Mouse (Mus musculus): ENCODE measurements around the gene Cd44. TPM values are rescaled to one million over a fixed set of nuclear protein-coding genes. Genes with fewer than 3 reads are reported as not detected.

Cd44 gene
- polyA plus RNA-seq, 1 experiment = 77.1 TPM

- Histone ChIP-seq H3K4me2 (ENCODE audit: low read depth) (no peak overlapping the region), H3K4me3 (no peak overlapping the region), H3ac (ENCODE audit: control insufficient read depth, insufficient read length) (no peak overlapping the region), H3K27me3 (ENCODE audit: control insufficient read depth, insufficient read depth, insufficient read length) (no peaks in the 10 kb centered on the region), H3K79me2 (ENCODE audit: control insufficient read depth, insufficient read depth) (no peaks in the 10 kb centered on the region), H3K36me3 (ENCODE audit: control insufficient read depth, insufficient read depth) (peaks cover 99% of the 10 kb centered on the region)
- TF ChIP-seq MYOG (IDR thresholded peaks at IDR 0.05; ENCODE audit: control insufficient read depth in 1 of 3, insufficient read depth in 1 of 3, insufficient read length in 2 of 3, low read depth in 2 of 3) (no peak), E2F4 (IDR thresholded peaks at IDR 0.05; ENCODE audit: insufficient read depth) (no peak), REST (IDR thresholded peaks at IDR 0.05; ENCODE audit: insufficient read depth, insufficient read length) (no peak), MYOD1 (IDR thresholded peaks at IDR 0.05; ENCODE audit: control insufficient read depth in 1 of 3, insufficient read length in 2 of 3, low read depth in 2 of 3) (no peak), USF1 (IDR thresholded peaks at IDR 0.05; ENCODE audit: low read depth) (no peak)
Observed at GRCm38 (mm10) chr2:102820790-102821189, 80.7 kb downstream of the Cd44 start.

GRCm38 (mm10) chr2:102820225-102820711 lies 81.2 kb downstream of the Cd44 start:
- Histone ChIP-seq H3K79me2 (ENCODE audit: control insufficient read depth, insufficient read depth) (no peaks in the 10 kb centered on the region), H3K27me3 (ENCODE audit: control insufficient read depth, insufficient read depth, insufficient read length) (no peaks in the 10 kb centered on the region), H3K4me2 (ENCODE audit: low read depth) (no peak overlapping the region), H3K4me3 (no peak overlapping the region), H3K36me3 (ENCODE audit: control insufficient read depth, insufficient read depth) (peaks cover 99% of the 10 kb centered on the region), H3ac (ENCODE audit: control insufficient read depth, insufficient read length) (no peak overlapping the region)
- TF ChIP-seq REST (IDR thresholded peaks at IDR 0.05; ENCODE audit: insufficient read depth, insufficient read length) = no peak
- TF ChIP-seq CEBPB (IDR thresholded peaks at IDR 0.05; ENCODE audit: insufficient read depth, poor library complexity, severe bottlenecking) = no peak
- no peak for TF ChIP-seq MYOD1 (IDR thresholded peaks at IDR 0.05; ENCODE audit: control insufficient read depth in 1 of 3, insufficient read length in 2 of 3, low read depth in 2 of 3)
- no peak for TF ChIP-seq TCF12 (IDR thresholded peaks at IDR 0.05; ENCODE audit: insufficient read depth, poor library complexity, severe bottlenecking)
- no peak for TF ChIP-seq POLR2AphosphoS2 (IDR thresholded peaks at IDR 0.05; ENCODE audit: insufficient read length, low read depth)
- no peak for TF ChIP-seq POLR2A (IDR thresholded peaks at IDR 0.05; ENCODE audit: insufficient read length, low read depth)
- TF ChIP-seq E2F4 (IDR thresholded peaks at IDR 0.05; ENCODE audit: insufficient read depth) = no peak
- no peak for TF ChIP-seq MYOG (IDR thresholded peaks at IDR 0.05; ENCODE audit: control insufficient read depth in 1 of 3, insufficient read depth in 1 of 3, insufficient read length in 2 of 3, low read depth in 2 of 3)
- TF ChIP-seq USF1 (IDR thresholded peaks at IDR 0.05; ENCODE audit: low read depth) = no peak
- TF ChIP-seq TCF3 (IDR thresholded peaks at IDR 0.05; ENCODE audit: insufficient read length, low read depth) = no peak
- no peak for TF ChIP-seq MAX (IDR thresholded peaks at IDR 0.05; ENCODE audit: low read depth)
- TF ChIP-seq SRF (IDR thresholded peaks at IDR 0.05; ENCODE audit: control insufficient read depth, insufficient read length, low read depth) = no peak

DNA sequence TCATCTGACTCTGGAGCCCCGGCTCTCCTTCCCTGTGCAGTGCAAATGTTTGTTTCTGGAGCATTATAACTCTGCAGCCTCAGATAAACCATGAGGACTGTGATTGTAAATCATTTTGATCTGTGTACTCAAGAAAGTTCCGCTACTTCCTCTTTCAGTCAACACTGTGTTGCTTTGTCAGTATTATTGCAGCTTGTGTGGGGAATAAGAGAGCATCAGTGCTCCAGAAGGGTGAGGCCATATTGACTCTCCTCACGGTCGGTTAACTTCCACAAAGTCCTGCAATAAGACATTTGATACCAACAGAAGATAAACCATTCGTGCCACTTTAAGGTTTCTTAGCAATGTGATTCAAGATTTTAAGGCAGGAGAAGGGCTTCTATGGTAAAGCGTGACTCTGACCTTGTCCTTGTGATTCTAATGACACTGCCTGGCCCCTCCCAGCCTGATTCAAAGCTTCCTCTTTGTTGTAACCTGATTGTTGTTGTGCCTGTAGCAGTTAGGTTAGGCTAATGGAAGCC lies 86.1 kb downstream of the Cd44 start:
- no peaks in the 10 kb centered on the region for H3K27me3 ChIP-seq (ENCODE audit: control insufficient read depth, insufficient read depth, insufficient read length)
- no peak overlapping the region for H3ac ChIP-seq (ENCODE audit: control insufficient read depth, insufficient read length)
- H3K4me2 ChIP-seq (ENCODE audit: low read depth) = no peak overlapping the region
- peaks cover 88% of the 10 kb centered on the region for H3K36me3 ChIP-seq (ENCODE audit: control insufficient read depth, insufficient read depth)
- no peak for TF ChIP-seq TCF3 (IDR thresholded peaks at IDR 0.05; ENCODE audit: insufficient read length, low read depth)
- no peak for TF ChIP-seq MYOG (IDR thresholded peaks at IDR 0.05; ENCODE audit: control insufficient read depth in 1 of 3, insufficient read depth in 1 of 3, insufficient read length in 2 of 3, low read depth in 2 of 3)
- TF ChIP-seq POLR2AphosphoS2 (IDR thresholded peaks at IDR 0.05; ENCODE audit: insufficient read length, low read depth) = no peak
- no peak for TF ChIP-seq MYOD1 (IDR thresholded peaks at IDR 0.05; ENCODE audit: control insufficient read depth in 1 of 3, insufficient read length in 2 of 3, low read depth in 2 of 3)
- no peak for TF ChIP-seq SRF (IDR thresholded peaks at IDR 0.05; ENCODE audit: control insufficient read depth, insufficient read length, low read depth)
- no peak for TF ChIP-seq REST (IDR thresholded peaks at IDR 0.05; ENCODE audit: insufficient read depth, insufficient read length)
- TF ChIP-seq USF1 (IDR thresholded peaks at IDR 0.05; ENCODE audit: low read depth) = no peak
- TF ChIP-seq MAX (IDR thresholded peaks at IDR 0.05; ENCODE audit: low read depth) = no peak
- no peak for TF ChIP-seq CEBPB (IDR thresholded peaks at IDR 0.05; ENCODE audit: insufficient read depth, poor library complexity, severe bottlenecking)
- TF ChIP-seq TCF12 (IDR thresholded peaks at IDR 0.05; ENCODE audit: insufficient read depth, poor library complexity, severe bottlenecking) = no peak
- TF ChIP-seq POLR2A (IDR thresholded peaks at IDR 0.05; ENCODE audit: insufficient read length, low read depth) = no peak
- no peak for TF ChIP-seq E2F4 (IDR thresholded peaks at IDR 0.05; ENCODE audit: insufficient read depth)
- H3K79me2 ChIP-seq (ENCODE audit: control insufficient read depth, insufficient read depth) = no peaks in the 10 kb centered on the region
- no peak overlapping the region for H3K4me3 ChIP-seq

DNA sequence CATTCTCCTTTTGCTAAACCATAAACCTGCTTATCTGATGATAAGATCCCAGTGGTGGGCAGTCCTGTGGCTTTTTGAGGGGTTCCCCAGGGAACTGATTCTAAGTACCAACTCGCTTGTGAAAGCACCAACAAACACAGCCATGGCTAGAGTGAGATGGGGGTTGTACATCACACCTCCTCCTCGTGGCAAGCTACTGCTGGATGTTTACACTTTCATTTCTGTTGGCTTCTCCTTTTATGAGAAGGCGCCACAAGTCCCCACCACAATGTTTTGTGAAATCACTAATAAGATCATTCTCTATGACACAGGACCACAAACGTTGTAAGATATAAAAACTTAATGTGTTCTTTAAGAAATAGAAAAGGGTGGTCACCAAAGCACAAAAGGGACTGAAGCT lies 88.7 kb downstream of the Cd44 start:
- Histone ChIP-seq H3K79me2 (ENCODE audit: control insufficient read depth, insufficient read depth) (no peaks in the 10 kb centered on the region), H3K27me3 (ENCODE audit: control insufficient read depth, insufficient read depth, insufficient read length) (no peaks in the 10 kb centered on the region), H3K4me3 (no peak overlapping the region), H3ac (ENCODE audit: control insufficient read depth, insufficient read length) (no peak overlapping the region), H3K36me3 (ENCODE audit: control insufficient read depth, insufficient read depth) (peaks cover 63% of the 10 kb centered on the region), H3K4me2 (ENCODE audit: low read depth) (no peak overlapping the region)
- no peak for TF ChIP-seq POLR2AphosphoS2 (IDR thresholded peaks at IDR 0.05; ENCODE audit: insufficient read length, low read depth)
- no peak for TF ChIP-seq TCF12 (IDR thresholded peaks at IDR 0.05; ENCODE audit: insufficient read depth, poor library complexity, severe bottlenecking)
- no peak for TF ChIP-seq TCF3 (IDR thresholded peaks at IDR 0.05; ENCODE audit: insufficient read length, low read depth)
- no peak for TF ChIP-seq MAX (IDR thresholded peaks at IDR 0.05; ENCODE audit: low read depth)
- TF ChIP-seq REST (IDR thresholded peaks at IDR 0.05; ENCODE audit: insufficient read depth, insufficient read length) = no peak
- no peak for TF ChIP-seq MYOG (IDR thresholded peaks at IDR 0.05; ENCODE audit: control insufficient read depth in 1 of 3, insufficient read depth in 1 of 3, insufficient read length in 2 of 3, low read depth in 2 of 3)
- no peak for TF ChIP-seq CEBPB (IDR thresholded peaks at IDR 0.05; ENCODE audit: insufficient read depth, poor library complexity, severe bottlenecking)
- no peak for TF ChIP-seq E2F4 (IDR thresholded peaks at IDR 0.05; ENCODE audit: insufficient read depth)
- no peak for TF ChIP-seq MYOD1 (IDR thresholded peaks at IDR 0.05; ENCODE audit: control insufficient read depth in 1 of 3, insufficient read length in 2 of 3, low read depth in 2 of 3)
- no peak for TF ChIP-seq USF1 (IDR thresholded peaks at IDR 0.05; ENCODE audit: low read depth)
- TF ChIP-seq POLR2A (IDR thresholded peaks at IDR 0.05; ENCODE audit: insufficient read length, low read depth) = no peak
- TF ChIP-seq SRF (IDR thresholded peaks at IDR 0.05; ENCODE audit: control insufficient read depth, insufficient read length, low read depth) = no peak

All from myocyte (in vitro differentiated cells).